Mouse (Mus musculus): Measurements from ENCODE around the gene Arhgef33. TPM values are rescaled to one million over a fixed set of nuclear protein-coding genes. Genes with fewer than 3 reads are reported as not detected.
A peak's percentile ranks its signal among the peaks of the same experiment; 100 is the strongest.
"Not testable (repeated sequence)": the region's sequence is repeated elsewhere in the genome, so short reads cannot be mapped to it uniquely, and the experiment has no call there.

Arhgef33 gene
- polyA plus RNA-seq (2012; ENCODE audit: insufficient read depth, insufficient read length, missing spikeins) = not detected in 2 replicates

- H3K4me3 ChIP-seq (ENCODE audit: insufficient read depth, low read depth, low read length) = no peak within 1 kb of the TSS
- no peaks in the 10 kb centered on the region for H3K4me1 ChIP-seq (ENCODE audit: control insufficient read depth, insufficient read depth, insufficient read length, low read length)
- H3K27ac ChIP-seq (replicated peaks; ENCODE audit: low read depth, low read length) = no peak within 1 kb of the TSS
Measured at GRCm38 (mm10) chr17:80307251-80307650, at the start of gene Arhgef33. Gene Arhgef33 (plus strand): TSS chr17:80307407.

GRCm38 (mm10) chr17:80267065-80267464 is 40.1 kb upstream of the Arhgef33 start:
- Histone ChIP-seq H3K27ac (replicated peaks; ENCODE audit: low read depth, low read length) (no peak overlapping the region), H3K4me1 (ENCODE audit: control insufficient read depth, insufficient read depth, insufficient read length, low read length) (no peaks in the 10 kb centered on the region), H3K4me3 (ENCODE audit: insufficient read depth, low read depth, low read length) (no peak overlapping the region)

- Histone ChIP-seq H3K4me3 (ENCODE audit: insufficient read depth, low read depth, low read length) (no peak overlapping the region), H3K4me1 (ENCODE audit: control insufficient read depth, insufficient read depth, insufficient read length, low read length) (no peaks in the 10 kb centered on the region), H3K27ac (replicated peaks; ENCODE audit: low read depth, low read length) (no peak overlapping the region)
Measured at GRCm38 (mm10) chr17:80268151-80268550, 39.1 kb upstream of the Arhgef33 start.

GRCm38 (mm10) chr17:80270622-80271021 is 36.6 kb upstream of the Arhgef33 start:
- not testable (repeated sequence) for H3K4me1 ChIP-seq (ENCODE audit: control insufficient read depth, insufficient read depth, insufficient read length, low read length); H3K4me3 ChIP-seq (ENCODE audit: insufficient read depth, low read depth, low read length); H3K27ac ChIP-seq (replicated peaks; ENCODE audit: low read depth, low read length)

GRCm38 (mm10) chr17:80278255-80278654 is 29.0 kb upstream of the Arhgef33 start:
- Histone ChIP-seq H3K4me3 (ENCODE audit: insufficient read depth, low read depth, low read length) (no peak overlapping the region), H3K27ac (replicated peaks; ENCODE audit: low read depth, low read length) (no peak overlapping the region), H3K4me1 (ENCODE audit: control insufficient read depth, insufficient read depth, insufficient read length, low read length) (no peaks in the 10 kb centered on the region)

GRCm38 (mm10) chr17:80279340-80280070 is 27.7 kb upstream of the Arhgef33 start:
- Histone ChIP-seq H3K4me3 (ENCODE audit: insufficient read depth, low read depth, low read length) (no peak overlapping the region), H3K4me1 (ENCODE audit: control insufficient read depth, insufficient read depth, insufficient read length, low read length) (0 out of 2 replicates have a peak, but pooled peaks cover 3% of the 10 kb centered on the region), H3K27ac (replicated peaks; ENCODE audit: low read depth, low read length) (no peak overlapping the region)

GRCm38 (mm10) chr17:80284446-80284845 is 22.8 kb upstream of the Arhgef33 start:
- H3K4me3 ChIP-seq (ENCODE audit: insufficient read depth, low read depth, low read length) = no peak overlapping the region
- peak overlapping the region; percentile 64 for H3K27ac ChIP-seq (replicated peaks; ENCODE audit: low read depth, low read length)
- H3K4me1 ChIP-seq (ENCODE audit: control insufficient read depth, insufficient read depth, insufficient read length, low read length) = 0 out of 2 replicates have a peak, but pooled peaks cover 3% of the 10 kb centered on the region

- H3K27ac ChIP-seq (replicated peaks; ENCODE audit: low read depth, low read length) = no peak overlapping the region
- H3K4me3 ChIP-seq (ENCODE audit: insufficient read depth, low read depth, low read length) = no peak overlapping the region
- 0 out of 2 replicates have a peak, but pooled peaks cover 3% of the 10 kb centered on the region for H3K4me1 ChIP-seq (ENCODE audit: control insufficient read depth, insufficient read depth, insufficient read length, low read length)
Measured at GRCm38 (mm10) chr17:80288012-80288411, 19.2 kb upstream of the Arhgef33 start.

GRCm38 (mm10) chr17:80289280-80290073 is 17.7 kb upstream of the Arhgef33 start:
- peak overlapping the region; percentile 96 for H3K4me3 ChIP-seq (ENCODE audit: insufficient read depth, low read depth, low read length)
- peak overlapping the region; percentile 53 for H3K27ac ChIP-seq (replicated peaks; ENCODE audit: low read depth, low read length)
- no peaks in the 10 kb centered on the region for H3K4me1 ChIP-seq (ENCODE audit: control insufficient read depth, insufficient read depth, insufficient read length, low read length)

GRCm38 (mm10) chr17:80290074-80290657 is 17.0 kb upstream of the Arhgef33 start, which contains the start of the genes Morn2 and Dhx57:
Gene Morn2 (plus strand): TSS chr17:80290203.
Gene Dhx57 (minus strand): TSS chr17:80290476.
- peak within 1 kb of the TSS; percentile 96 for H3K4me3 ChIP-seq (ENCODE audit: insufficient read depth, low read depth, low read length)
- peak within 1 kb of the TSS; percentile 53 for H3K27ac ChIP-seq (replicated peaks; ENCODE audit: low read depth, low read length)
- H3K4me1 ChIP-seq (ENCODE audit: control insufficient read depth, insufficient read depth, insufficient read length, low read length) = no peaks in the 10 kb centered on the region

- H3K27ac ChIP-seq (replicated peaks; ENCODE audit: low read depth, low read length) = no peak overlapping the region
- H3K4me3 ChIP-seq (ENCODE audit: insufficient read depth, low read depth, low read length) = no peak overlapping the region
Measured at GRCm38 (mm10) chr17:80291148-80291547, 16.1 kb upstream of the Arhgef33 start.

GRCm38 (mm10) chr17:80295258-80295657 is 11.9 kb upstream of the Arhgef33 start:
- Histone ChIP-seq H3K27ac (replicated peaks; ENCODE audit: low read depth, low read length) (no peak overlapping the region), H3K4me3 (ENCODE audit: insufficient read depth, low read depth, low read length) (no peak overlapping the region), H3K4me1 (ENCODE audit: control insufficient read depth, insufficient read depth, insufficient read length, low read length) (no peaks in the 10 kb centered on the region)

More at GRCm38 (mm10) chr17:80291148-80291547, 16.1 kb upstream of the Arhgef33 start:
- no peaks in the 10 kb centered on the region for H3K4me1 ChIP-seq (ENCODE audit: control insufficient read depth, insufficient read depth, insufficient read length, low read length)

GRCm38 (mm10) chr17:80298844-80299243 is 8.4 kb upstream of the Arhgef33 start:
- H3K4me3 ChIP-seq (ENCODE audit: insufficient read depth, low read depth, low read length) = no peak overlapping the region
- no peaks in the 10 kb centered on the region for H3K4me1 ChIP-seq (ENCODE audit: control insufficient read depth, insufficient read depth, insufficient read length, low read length)
- H3K27ac ChIP-seq (replicated peaks; ENCODE audit: low read depth, low read length) = no peak overlapping the region

GRCm38 (mm10) chr17:80311761-80312160 is 4.6 kb downstream of the Arhgef33 start:
- Histone ChIP-seq H3K4me3 (ENCODE audit: insufficient read depth, low read depth, low read length) (no peak overlapping the region), H3K27ac (replicated peaks; ENCODE audit: low read depth, low read length) (no peak overlapping the region), H3K4me1 (ENCODE audit: control insufficient read depth, insufficient read depth, insufficient read length, low read length) (no peaks in the 10 kb centered on the region)

- no peak overlapping the region for H3K27ac ChIP-seq (replicated peaks; ENCODE audit: low read depth, low read length)
- H3K4me3 ChIP-seq (ENCODE audit: insufficient read depth, low read depth, low read length) = no peak overlapping the region
- H3K4me1 ChIP-seq (ENCODE audit: control insufficient read depth, insufficient read depth, insufficient read length, low read length) = no peaks in the 10 kb centered on the region
Measured at GRCm38 (mm10) chr17:80312405-80312804, 5.2 kb downstream of the Arhgef33 start.

All from brown adipose tissue, adult 24 weeks (tissue).